Mouse (Mus musculus) G1E-ER4 (cell line): ENCODE results near the gene Skp1a. TPM values are rescaled to one million over a fixed set of nuclear protein-coding genes. Genes with fewer than 3 reads are reported as not detected.

Source experiments
- GATA1 ChIP-seq: IDR thresholded peaks from one replicate; pipeline ENCODE4 v1.8.0; 2012; ENCODE audit warnings: low read length, inconsistent platforms
- polyA plus RNA-seq: library from polyadenylated mRNA; stranded (reverse); fragments of >175 nt; gene quantifications from 2 replicates; pipeline ENCODE4 v1.2.3, GENCODE M21; 2012

Gene Skp1a
- polyA plus RNA-seq, 1 experiment = 23.8 TPM

DNA sequence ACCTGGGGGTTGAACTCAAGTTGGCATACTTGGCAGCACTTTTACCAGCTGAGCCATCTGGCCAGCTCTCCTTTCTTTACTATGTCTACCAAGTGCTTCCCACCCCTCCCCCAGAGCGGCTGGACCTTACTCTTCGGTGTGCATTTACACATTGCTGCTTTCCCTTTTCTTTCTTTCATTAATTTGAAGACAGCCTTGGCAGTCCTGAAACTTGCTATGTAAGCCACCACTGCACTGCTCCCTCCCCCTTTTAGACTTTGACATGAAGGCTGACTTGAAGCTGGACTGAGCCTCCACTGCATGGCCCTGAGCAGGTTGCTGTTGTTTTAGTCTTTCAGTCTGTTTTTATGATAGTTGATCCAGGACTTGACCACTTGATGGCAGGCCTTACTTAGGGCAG lies 17.7 kb downstream of the Skp1a start:
- no peak for TF ChIP-seq GATA1

DNA sequence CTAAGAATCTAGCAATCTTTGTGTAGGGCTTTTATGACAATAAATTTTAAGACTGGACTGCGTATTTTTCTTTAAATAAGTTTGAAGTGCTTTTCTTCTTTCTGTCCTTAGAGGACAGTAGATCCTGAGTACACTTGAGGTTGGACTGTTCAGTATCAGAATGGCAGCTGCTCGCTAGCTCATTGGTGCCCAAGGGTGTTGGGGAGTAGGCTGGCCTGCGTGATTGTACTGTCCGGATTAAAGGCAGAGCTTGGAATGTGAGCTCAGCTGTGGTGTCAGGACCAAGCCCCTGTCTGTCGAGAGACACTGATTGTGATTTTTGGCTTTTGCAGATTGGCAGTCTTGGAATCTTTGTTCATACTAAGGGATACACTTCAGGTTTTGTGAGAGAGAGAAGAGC lies 20.0 kb downstream of the Skp1a start:
- TF ChIP-seq GATA1 = no peak

DNA sequence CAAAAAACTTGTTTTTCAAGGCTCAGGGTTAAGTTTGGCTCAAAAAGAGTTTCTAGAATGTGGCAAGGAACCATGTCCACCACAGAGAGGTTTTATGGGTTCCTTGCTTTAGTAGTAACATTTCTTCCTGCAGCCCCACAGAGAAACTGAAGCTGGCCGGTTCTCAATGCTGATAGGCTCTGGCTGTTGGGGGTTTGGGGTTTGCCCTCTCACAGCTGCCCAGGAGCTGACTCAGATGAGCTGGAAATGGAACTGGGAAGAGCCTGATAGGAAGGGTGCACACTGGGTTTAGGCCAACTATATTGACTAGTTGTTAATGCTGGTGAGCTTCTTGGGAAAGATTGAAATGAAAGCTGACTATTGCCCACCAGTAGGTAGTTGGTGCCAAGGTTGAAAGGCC lies 20.9 kb downstream of the Skp1a start:
- TF ChIP-seq GATA1 = no peak

DNA sequence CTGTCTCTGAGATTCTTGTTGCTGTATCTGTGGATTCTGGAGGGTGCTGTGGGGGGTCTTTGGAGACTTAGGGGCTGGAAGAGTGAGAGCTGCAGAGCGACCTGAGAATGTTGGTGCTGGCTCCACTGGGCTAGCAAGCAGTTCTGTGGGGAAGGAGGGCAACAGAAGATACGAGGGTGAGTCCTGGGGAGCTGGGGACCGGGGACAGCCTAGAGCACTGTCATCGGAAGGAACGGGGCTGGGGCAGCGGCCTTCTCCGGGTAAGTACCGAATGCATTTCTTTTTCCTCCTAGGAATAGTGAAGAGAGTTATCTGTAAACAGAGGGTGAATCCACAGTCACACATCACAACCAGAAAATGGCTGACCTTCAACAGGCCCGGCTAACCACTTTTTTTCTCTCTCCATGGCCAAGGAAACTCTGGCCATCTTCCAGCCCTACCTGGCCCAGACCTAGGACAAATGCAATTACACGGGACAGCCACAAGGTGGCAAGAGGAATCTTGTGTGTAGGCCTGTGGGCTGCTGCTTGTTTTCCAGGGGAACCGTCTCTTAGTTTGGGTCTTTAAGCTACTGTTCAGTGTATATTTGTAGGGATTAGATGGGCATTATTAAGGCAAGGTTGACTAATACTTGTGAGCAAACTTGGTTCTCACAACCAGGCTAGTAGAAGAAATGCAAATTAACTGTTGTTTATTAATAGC lies 22.0 kb downstream of the Skp1a start:
- no peak for TF ChIP-seq GATA1

DNA sequence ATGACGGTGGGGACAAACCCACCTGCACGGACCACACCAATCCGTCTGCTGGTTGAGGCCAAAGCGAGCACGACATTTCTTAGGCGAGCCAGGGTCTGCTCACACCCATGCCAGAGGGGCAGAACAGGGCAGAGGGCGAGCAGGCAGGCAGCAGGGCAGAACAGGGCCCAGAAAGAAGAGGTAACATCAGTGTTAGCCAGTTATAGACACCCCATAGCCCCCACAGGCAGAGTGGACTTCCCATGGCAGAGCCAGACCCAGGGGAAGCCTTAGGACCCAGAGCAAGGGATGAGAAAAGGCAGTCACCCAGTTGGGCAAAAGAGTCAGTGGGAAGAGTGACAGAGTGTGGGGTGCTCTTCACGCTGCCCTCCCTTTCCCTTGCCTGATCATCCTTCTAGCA lies 23.3 kb downstream of the Skp1a start:
- TF ChIP-seq GATA1 = no peak

DNA sequence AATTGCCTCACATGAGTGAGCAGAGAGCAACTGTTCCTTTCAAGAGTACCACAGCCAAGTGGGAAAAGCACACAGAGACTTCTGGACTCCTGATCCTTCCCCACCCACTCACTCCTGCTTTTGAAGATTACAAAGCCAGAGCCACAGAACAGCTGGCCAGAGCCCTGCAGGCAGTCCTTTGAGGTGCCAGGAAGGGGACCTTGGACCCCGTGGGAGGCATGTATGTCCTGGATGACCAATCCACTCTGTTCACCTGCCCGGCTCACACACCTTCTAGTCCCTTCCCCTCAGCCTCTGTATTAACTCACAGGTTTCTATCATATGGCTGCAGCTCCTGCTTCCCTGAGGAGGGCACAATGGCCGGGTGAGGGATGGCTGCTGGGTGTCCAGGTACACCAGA lies 25.6 kb downstream of the Skp1a start:
- TF ChIP-seq GATA1 = no peak

DNA sequence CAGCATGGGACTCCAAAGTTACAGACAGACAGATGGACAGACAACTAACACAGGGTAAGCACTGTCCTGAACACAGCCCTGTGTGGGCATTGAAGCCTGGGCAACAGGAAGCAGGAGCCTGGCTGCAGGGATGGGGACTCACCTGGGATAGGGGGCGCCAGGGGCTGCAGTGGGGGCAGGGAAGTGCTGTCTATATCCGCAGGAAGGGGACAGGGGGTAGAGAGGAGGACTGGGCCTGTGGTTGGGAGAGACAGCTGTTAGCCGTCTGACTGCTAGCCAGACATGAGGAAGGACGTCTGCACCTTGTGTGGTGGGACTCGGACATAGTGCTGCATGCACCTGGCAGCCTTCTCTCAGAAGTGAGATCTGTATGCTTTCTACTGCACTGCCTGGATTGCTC lies 26.9 kb downstream of the Skp1a start:
- TF ChIP-seq GATA1 = no peak

DNA sequence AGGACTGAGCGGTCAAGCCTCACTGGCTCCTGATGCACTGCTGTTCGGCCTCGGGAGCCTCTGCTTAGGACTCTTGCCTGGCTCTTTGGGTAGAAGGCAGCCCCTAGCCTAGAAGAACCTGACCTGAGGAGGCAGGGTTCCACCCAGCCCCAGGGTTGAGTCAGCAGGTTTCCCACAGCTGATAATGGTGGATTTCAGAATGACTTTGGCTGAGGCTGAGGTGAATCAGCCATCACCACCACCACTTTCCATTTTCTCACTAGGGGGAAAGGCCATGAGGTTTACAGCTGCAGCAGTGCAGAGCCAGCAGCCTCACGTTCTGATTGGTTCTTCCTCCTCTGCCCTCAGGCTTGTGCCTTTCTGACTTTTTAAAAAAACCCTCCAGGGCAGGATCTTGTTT lies 29.1 kb downstream of the Skp1a start:
- no peak for TF ChIP-seq GATA1

DNA sequence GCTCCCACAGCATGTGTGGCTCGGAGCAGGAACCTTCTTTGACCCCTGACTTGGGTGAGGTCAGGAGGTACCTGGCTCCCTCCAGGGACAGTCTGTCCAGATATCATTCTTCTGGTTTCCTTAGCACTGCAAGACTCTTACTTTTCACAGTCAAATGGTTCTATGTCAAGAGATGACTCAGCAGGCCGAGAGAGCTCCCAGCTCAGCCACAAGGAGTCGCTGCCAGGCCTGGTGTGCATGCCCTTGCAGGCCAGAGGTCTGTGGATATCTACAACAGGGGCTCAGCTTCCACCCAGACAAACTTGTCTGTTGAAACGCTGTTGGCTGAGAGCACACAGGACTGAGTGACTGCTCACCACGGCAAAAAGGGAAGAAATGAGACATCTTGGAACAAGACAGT lies 30.1 kb downstream of the Skp1a start:
- TF ChIP-seq GATA1 = no peak

DNA sequence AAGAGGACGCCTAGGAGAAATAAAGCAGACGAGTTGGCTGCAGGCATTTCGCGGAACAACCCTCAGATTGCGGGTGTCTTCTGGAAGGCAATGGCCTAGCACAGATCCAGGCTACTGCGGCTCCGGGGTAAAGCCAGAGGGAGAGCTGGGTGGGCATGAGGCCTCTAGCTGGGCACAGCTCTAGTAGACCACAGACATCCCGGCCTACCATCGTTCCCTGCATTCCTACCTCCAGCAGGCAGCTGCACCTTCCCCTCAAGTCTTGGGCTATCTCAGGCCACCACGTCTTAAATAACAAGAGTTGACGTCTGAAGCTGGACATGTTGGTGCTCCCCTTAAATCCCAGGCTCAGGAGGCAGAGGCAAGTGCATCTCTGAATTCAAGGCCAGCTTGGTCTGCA lies 30.5 kb downstream of the Skp1a start:
- TF ChIP-seq GATA1 = no peak

DNA sequence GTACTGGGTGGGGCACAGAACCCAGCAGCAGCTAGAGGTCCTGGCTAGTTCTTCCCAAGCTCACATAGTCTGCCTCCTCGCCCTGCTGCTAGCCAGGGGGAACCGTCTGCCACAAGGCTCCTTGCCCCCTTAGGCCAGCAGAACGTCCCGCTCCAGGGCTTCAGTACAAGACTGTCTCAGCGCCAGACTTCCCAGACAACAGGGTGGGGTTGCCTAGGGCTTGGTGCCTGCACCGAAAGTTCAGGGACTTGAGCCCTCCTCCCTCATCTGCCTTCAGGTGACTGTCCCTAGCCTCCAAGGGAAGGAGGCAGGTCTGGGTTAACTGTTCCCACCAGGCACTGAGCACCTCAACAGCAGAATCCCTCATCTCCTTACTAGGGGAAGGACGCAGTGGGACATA lies 33.1 kb downstream of the Skp1a start:
- TF ChIP-seq GATA1 = no peak

DNA sequence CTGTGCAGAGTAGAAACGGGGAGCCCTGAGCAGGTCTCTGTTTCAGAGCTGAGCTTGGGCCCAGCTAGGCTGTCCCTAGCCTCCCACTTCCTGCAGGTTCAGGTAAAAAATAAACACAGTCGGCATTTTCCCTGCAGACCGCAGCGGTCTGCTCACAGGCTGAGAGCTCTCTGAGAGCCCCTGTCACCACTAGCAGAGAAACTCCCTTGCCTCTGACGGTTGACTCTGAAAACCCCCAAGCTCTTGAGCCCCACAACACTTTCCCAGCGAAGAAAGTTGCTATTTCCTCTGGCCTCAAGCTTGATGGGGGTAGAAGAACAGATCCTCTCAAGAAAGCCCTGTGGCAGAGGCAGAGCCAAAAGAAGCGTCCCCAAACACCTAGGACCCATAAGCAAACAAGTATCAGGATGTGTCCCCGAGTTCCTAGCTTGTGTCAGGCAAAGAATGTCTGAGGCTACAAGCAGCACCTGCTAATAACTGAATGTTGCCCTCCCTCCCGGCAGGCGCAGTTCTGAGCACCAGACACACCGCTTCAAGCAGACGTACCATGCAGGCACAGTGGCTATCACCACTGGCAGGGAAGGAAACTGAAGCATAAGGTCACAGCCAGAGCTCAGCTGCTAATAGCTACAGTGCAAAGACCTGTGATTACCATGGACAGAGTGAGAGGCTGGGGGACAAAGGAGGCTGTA lies 34.0 kb downstream of the Skp1a start:
- no peak for TF ChIP-seq GATA1

DNA sequence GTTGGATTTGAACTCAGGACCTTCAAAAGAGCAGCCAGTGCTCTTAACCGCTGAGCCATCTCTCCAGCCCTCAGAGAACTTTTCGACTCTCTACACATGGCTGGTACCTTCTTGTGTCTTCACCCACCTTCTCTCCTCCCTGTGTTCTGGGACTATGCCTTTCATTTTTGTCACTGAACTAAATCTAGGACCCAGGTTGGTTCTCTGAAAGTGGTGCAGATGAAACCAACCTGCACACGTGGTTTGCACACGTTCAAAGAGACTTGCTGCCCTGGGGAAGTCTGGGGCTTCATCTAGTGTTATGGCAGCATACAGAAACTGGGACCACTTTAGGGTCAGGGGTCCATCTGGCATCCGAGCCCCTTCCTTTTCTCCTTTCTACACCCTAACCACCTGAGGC lies 35.5 kb downstream of the Skp1a start:
- TF ChIP-seq GATA1 = no peak

DNA sequence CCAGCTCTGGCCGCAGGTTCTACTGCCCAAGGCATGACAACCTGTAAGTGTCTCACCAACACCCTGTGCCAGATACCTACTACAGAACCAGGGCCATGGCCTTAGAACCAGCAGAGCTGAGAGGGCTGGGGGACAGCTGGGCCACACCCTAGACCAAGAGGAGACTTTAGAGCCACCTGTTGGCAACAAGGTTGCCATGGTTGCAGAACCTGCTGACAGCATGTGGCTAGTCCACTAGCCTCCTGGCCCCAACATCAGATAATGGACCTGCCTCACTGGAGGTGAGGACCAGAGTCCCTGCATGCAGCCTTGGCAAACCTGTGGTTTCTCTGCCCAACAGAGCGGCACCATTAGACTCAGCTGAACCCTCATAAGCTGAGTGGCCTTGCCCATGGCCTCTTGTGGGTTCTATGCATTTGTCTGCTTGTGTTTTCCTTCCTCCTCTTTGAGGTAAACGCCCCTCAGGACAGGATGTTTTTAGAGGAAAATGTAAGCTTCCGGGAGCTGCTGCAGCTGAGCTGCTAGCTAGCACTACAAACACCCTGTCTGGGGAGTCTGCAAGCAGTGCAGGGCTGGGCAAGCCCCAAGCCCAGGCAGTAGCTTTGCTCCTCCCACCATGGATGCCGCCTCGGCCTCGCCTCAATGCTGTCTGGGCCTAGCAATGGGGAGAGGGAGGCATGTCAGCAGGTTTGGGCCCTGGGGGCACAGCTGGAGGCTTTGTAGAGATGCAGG lies 36.5 kb downstream of the Skp1a start:
- no peak for TF ChIP-seq GATA1

DNA sequence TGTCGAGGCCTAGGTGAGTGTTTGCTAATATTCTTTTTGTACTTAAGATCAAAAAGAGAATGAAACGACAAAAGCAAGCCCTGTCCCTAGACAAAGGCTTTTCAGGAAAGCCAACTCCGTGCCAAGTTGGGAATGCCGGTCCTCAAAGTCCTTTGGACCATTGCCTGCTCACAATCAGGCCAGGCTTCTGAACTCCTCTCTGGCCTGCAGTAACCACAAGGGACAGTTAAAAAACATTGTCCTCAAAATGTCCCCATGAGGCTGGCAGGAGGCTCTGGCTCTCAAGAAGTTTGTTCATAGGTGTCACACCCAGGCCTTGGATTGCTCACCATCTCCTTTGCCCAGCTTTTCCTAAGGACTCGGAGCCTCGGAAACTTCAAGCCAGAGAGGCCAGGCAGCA lies 38.0 kb downstream of the Skp1a start:
- no peak for TF ChIP-seq GATA1

DNA sequence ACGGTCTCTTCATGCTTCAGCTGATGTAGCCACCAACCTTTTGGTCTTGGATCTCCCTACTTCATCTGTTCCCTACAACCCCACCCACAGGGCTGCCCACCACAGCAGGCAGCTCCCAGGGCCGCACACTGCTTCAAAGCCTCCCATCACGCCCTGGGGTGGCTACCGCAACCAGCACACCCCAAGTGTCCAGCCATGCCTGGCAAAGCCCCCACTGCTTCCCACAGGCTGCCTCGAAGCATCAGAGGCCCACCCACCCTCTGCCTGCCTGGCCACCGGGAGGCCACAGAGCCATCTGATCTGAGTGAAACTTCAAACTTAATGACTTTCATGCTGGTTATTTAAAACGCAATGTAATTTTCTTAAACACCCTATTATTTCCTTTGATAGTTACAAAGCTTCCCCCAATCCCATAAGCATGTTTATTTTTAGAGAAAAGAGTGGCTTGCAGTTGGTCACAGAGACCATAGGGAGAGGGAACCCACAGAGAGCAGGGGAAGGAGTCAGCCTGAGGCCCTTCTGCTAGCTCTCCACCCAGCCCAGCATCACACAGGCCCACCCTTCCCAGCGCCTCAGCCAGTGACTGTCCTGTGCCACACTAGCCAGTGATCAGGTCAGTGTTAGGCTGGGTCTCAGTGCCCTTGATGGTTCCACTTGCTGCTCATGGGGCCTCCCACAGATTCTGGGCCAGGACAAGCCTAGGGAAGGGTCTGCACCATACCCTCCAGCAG lies 40.1 kb downstream of the Skp1a start:
- no peak for TF ChIP-seq GATA1
